Mouse (Mus musculus): ENCODE measurements around the gene Lpin3. TPM values are rescaled to one million over a fixed set of nuclear protein-coding genes. Genes with fewer than 3 reads are reported as not detected.
A peak's percentile ranks its signal among the peaks of the same experiment; 100 is the strongest.

Gene Lpin3
- total RNA-seq, 2 experiments from 2014 or later: not detected

DNA sequence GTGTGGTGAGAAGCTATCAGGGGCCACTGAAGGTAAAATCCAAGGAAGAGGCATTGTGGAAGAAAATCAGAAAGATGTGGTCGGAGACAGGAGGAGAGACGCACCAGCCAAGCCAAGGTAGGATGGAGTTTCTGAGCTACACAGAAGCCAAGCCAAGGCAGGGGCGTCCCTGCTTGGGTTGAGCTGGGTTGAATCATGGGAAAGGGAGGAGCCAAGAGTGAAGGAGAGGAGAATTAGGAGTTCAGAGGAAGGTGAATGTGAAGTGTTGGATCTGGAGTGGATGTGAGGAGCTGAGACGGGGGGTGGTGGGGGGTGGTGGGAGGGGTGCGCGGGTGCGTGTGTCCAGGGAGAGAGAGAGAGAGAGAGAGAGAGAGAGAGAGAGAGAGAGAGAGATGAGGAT lies 40.8 kb downstream of the Lpin3 start:
- no peak for ATAC-seq (replicated peaks; ENCODE audit: low FRiP score, low TSS enrichment, poor library complexity, severe bottlenecking)

- ATAC-seq (replicated peaks; ENCODE audit: low FRiP score, low TSS enrichment, poor library complexity, severe bottlenecking): no peak
Observed at GRCm38 (mm10) chr2:160925203-160925602, 44.7 kb downstream of the Lpin3 start.

DNA sequence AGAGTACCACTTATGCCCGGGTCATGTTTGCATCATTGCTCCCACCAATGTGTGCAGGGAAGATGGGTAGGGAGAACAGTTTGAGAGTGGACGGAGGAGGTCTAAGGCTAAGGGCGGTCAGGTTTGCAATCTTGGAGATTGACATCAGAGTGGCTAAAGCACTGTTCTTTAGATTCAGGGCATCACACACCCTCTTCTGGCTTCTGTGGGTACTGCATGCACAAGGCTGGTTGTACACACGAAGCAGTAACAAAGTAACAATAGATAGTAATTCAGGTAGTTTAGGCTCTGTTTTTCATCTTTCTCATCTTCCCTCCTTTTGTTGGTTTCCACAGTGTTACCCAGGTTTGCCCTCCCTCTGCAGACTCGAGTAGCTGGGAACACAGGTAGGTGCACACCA lies 50.9 kb downstream of the Lpin3 start:
- no peak for ATAC-seq (replicated peaks; ENCODE audit: low FRiP score, low TSS enrichment, poor library complexity, severe bottlenecking)

DNA sequence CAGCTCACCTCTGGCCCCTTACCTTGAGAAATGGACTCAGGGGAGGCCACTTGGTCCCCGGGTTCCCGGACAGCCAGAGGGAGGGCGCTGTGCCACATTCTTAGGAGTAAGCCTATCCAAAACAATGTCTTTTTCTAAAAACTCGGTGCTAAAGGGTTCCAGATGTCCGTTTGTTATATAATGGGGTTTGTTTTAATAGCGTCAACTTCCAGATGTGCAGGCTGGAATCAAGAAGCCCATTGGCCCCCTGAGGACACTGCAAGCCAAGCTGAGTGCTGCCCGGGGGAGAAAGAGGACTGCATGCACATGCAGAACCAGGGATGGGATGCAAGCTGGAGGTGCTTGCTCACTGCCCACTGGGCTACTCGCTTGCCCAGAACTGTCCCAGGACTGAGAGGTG lies 51.9 kb downstream of the Lpin3 start:
- ATAC-seq (replicated peaks; ENCODE audit: low FRiP score, low TSS enrichment, poor library complexity, severe bottlenecking): no peak

GRCm38 (mm10) chr2:160932981-160933380 lies 52.5 kb downstream of the Lpin3 start:
- ATAC-seq (replicated peaks; ENCODE audit: low FRiP score, low TSS enrichment, poor library complexity, severe bottlenecking): no peak

DNA sequence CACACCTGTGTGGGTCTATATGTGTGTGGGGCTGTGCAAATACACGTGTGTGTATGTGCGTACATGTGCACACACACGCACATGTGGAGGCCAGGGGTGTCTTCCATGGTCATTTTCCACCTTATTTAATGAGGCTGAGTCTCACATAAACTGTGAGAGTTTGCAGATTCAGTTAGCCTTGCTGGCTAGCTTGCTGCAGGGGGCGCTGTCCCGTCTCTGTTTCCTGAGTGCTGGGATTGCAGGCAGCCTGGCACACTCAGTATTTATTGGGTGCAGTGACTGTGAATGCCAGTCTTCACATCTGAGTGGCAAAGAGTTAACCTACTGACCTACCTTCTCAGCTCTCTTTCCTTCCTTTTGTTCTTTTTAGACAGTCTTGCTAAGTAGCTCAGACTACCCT lies 53.4 kb downstream of the Lpin3 start:
- ATAC-seq (replicated peaks; ENCODE audit: low FRiP score, low TSS enrichment, poor library complexity, severe bottlenecking): peak; percentile 54; the same call in 1 of the 2 replicates

GRCm38 (mm10) chr2:160934451-160934850 lies 54.0 kb downstream of the Lpin3 start:
- ATAC-seq (replicated peaks; ENCODE audit: low FRiP score, low TSS enrichment, poor library complexity, severe bottlenecking): no peak

- ATAC-seq (replicated peaks; ENCODE audit: low FRiP score, low TSS enrichment, poor library complexity, severe bottlenecking): no peak
Observed at GRCm38 (mm10) chr2:160940930-160941709, 60.6 kb downstream of the Lpin3 start.

- no peak for ATAC-seq (replicated peaks; ENCODE audit: low FRiP score, low TSS enrichment, poor library complexity, severe bottlenecking)
Observed at GRCm38 (mm10) chr2:160942443-160942842, 62.0 kb downstream of the Lpin3 start.

- no peak for ATAC-seq (replicated peaks; ENCODE audit: low FRiP score, low TSS enrichment, poor library complexity, severe bottlenecking)
Observed at GRCm38 (mm10) chr2:160951595-160951994, 71.1 kb downstream of the Lpin3 start.

DNA sequence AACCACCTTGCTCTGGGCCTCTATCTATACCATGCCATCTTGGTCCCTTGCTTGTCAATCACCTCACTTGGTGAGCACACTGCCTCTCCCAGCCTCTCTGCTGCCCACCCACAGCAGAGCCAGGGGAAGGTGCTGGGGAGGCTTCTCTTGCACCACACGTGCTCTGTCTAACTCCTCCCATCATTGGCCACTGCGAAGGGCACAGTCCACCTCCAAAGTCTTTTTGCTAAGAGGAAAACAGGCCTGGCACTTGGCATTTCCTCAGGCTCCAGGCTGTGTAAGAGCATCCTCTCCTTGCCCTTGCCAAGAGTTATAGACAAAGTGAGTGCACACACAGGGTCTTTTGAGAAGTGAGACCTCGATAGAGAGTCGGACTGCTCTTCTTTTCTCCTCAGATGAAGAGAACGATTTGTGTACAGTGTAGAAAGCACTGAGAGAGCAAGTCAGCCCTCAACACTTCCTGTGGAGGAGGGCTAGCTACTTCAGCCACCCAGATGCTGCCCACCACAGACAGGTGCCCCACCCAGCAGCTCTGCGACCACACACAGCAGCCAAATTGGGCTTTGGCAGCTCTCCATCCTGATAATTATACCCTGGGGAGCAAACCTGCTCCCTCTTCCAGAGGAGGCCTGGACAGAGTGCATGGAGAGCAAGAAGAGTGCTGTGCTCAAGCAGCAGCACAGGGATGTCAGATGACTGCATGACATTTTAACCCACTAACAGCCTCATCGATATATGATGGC lies 72.8 kb downstream of the Lpin3 start:
- peak; percentile 34; the same call in 1 of the 2 replicates for ATAC-seq (replicated peaks; ENCODE audit: low FRiP score, low TSS enrichment, poor library complexity, severe bottlenecking)

GRCm38 (mm10) chr2:160954541-160954940 lies 74.1 kb downstream of the Lpin3 start:
- ATAC-seq (replicated peaks; ENCODE audit: low FRiP score, low TSS enrichment, poor library complexity, severe bottlenecking): no peak

DNA sequence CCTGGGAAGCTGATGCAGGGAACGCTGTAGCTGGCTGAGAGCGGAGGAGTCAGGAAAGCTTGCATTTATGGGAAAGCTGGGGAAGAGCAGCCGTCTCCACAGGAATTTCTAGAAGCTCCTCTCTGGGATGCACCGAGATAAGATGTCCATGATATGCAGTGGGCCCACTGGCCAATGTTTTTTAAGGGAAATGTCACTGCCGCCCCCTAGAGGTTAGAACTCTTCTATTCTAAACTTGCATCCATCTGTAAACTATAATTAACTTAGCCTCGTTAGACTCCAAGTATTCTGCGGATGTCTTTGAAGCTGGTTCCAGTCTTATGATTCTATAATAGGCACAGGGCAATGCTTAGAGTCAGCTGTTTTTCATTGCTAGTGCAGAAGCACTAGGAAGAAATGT lies 74.9 kb downstream of the Lpin3 start:
- no peak for ATAC-seq (replicated peaks; ENCODE audit: low FRiP score, low TSS enrichment, poor library complexity, severe bottlenecking)

Other genes with a start within 250 kb of the Lpin3 start
- 93.4 and 93.5 TPM in 2 replicates for gene Top1, start 234.8 kb upstream of the Lpin3 start, total RNA-seq (2014; fragmentation: Nextera tagmentation)
- 205 and 207 TPM in 2 replicates for gene Top1, start 234.8 kb upstream of the Lpin3 start, total RNA-seq (2017)
- gene Plcg1, start 149.4 kb upstream of the Lpin3 start, total RNA-seq (2014; fragmentation: Nextera tagmentation): 18.8 and 20.7 TPM in 2 replicates
- 14.7 and 19.3 TPM in 2 replicates for gene Plcg1, start 149.4 kb upstream of the Lpin3 start, total RNA-seq (2017)
- gene Zhx3, start 7.7 kb upstream of the Lpin3 start, total RNA-seq (2014; fragmentation: Nextera tagmentation): 4.9 and 6.4 TPM in 2 replicates
- gene Zhx3, start 7.7 kb upstream of the Lpin3 start, total RNA-seq (2017): 4.5 and 5.6 TPM in 2 replicates
- not detected in 2 replicates for gene Emilin3, start 31.7 kb downstream of the Lpin3 start, total RNA-seq (2014; fragmentation: Nextera tagmentation)
- not detected in 2 replicates for gene Emilin3, start 31.7 kb downstream of the Lpin3 start, total RNA-seq (2017)
- gene Chd6, start 228.4 kb downstream of the Lpin3 start, total RNA-seq (2014; fragmentation: Nextera tagmentation): 47.6 and 49.7 TPM in 2 replicates
- 32.2 and 53.2 TPM in 2 replicates for gene Chd6, start 228.4 kb downstream of the Lpin3 start, total RNA-seq (2017)